Mouse (Mus musculus) heart, embryonic 11.5 days (tissue): ENCODE data around the gene Rpn2. TPM values are rescaled to one million over a fixed set of nuclear protein-coding genes. Genes with fewer than 3 reads are reported as not detected.
A peak's percentile ranks its signal among the peaks of the same experiment; 100 is the strongest.

Experiments
- ATAC-seq: fragments of 200-750 bp; cut with Nextera tagmentation; replicated peaks from 2 replicates; pipeline ENCODE4 v1.8.0; 2017; ENCODE audit warnings: moderate library complexity; ENCODE audit not compliant: insufficient number of reproducible peaks, low FRiP score, low TSS enrichment
- H3K27ac ChIP-seq: fragments of 300-500 bp; sonication (generic); 2 replicates; pipeline ENCODE4 v1.5.1; 2014; ENCODE audit warnings: mild to moderate bottlenecking, low read depth, low read length
- H3K27me3 ChIP-seq: fragments of 300-500 bp; sonication (generic); 2 replicates; pipeline ENCODE4 v1.6.1; 2014; ENCODE audit warnings: mild to moderate bottlenecking, low read length, mixed read lengths; ENCODE audit not compliant: control insufficient read depth, insufficient read depth
- H3K36me3 ChIP-seq: fragments of 300-500 bp; sonication (generic); 2 replicates; pipeline ENCODE4 v1.6.1; 2014; ENCODE audit warnings: mild to moderate bottlenecking, low read length, moderate library complexity, mixed read lengths; ENCODE audit not compliant: control insufficient read depth, insufficient read depth
- H3K4me1 ChIP-seq: fragments of 300-500 bp; sonication (generic); 2 replicates; pipeline ENCODE4 v1.6.1; 2014; ENCODE audit warnings: low read length; ENCODE audit not compliant: control insufficient read depth, insufficient read depth
- H3K4me2 ChIP-seq: fragments of 300-500 bp; sonication (generic); 2 replicates; pipeline ENCODE4 v1.6.1; 2014; ENCODE audit warnings: mild to moderate bottlenecking, moderate library complexity
- H3K4me3 ChIP-seq: fragments of 300-500 bp; sonication (generic); 2 replicates; pipeline ENCODE4 v1.5.1; 2014; ENCODE audit warnings: low read depth, low read length
- H3K9ac ChIP-seq: fragments of 300-500 bp; sonication (generic); 2 replicates; pipeline ENCODE4 v1.6.1; 2014; ENCODE audit warnings: mild to moderate bottlenecking, low read depth, low read length, moderate library complexity
- H3K9me3 ChIP-seq: fragments of 300-500 bp; sonication (generic); replicated peaks from 2 replicates; pipeline ENCODE4 v1.6.1; 2016; ENCODE audit warnings: low read length; ENCODE audit not compliant: control insufficient read depth
- WGBS: fragments of 180-500 bp; shearing (Covaris S2); extraction: QIAGEN DNeasy Blood & Tissue Kit; methylation state at CpG from one replicate; pipeline ENCODE4 v1.1.7; 2014; ENCODE audit not compliant: insufficient replicate concordance; 5-methylcytosine and 5-hydroxymethylcytosine counted together
- polyA plus RNA-seq: library from polyadenylated mRNA; unstranded; fragments of >200 nt; fragmentation: Nextera tagmentation; extraction: Ambion mirVana; gene quantifications from 2 replicates; pipeline ENCODE4 v1.2.1, GENCODE M21; 2014

Rpn2 gene
- polyA plus RNA-seq, 1 experiment from 2014 or later, result 202 TPM

DNA sequence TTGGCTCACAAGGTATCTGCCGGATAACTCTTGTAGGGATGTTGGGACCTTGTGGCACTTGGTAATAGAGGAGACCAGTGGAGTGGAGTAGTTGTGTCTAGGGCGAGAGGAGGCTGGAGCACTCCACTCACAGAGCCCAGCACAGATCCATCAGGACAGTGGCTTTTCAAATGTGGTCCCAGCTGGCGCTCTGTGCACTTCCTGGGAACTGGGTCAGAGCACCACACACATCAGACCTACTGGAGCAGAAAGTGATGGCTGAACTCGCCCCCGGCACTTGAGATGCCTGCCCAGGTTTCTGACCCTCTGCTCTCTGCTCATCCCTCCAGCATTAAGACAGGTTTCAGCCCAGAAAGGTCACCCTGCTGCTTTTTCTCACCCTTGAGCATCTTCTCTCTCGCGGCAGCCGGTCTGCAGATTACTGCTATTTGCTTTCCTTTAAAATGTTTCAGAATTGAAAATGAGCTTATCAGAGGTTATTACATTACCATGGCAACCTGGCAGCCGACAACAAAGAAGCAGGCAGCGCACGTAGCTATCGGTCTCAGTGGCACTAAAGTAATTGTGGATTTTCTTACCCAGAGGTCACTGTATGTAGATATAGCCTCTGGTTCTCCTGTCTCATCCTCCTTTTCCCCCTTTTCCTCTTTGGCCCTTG lies 70.4 kb downstream of the Rpn2 start:
- no peaks in the 10 kb centered on the region for H3K27me3 ChIP-seq
- peaks cover 6% of the 10 kb centered on the region; the same call in 1 of the 2 replicates for H3K4me1 ChIP-seq
- H3K27ac ChIP-seq, result no peak overlapping the region
- no peak overlapping the region for H3K9ac ChIP-seq
- no peak for ATAC-seq
- H3K4me2 ChIP-seq, result no peak overlapping the region
- no peaks in the 10 kb centered on the region for H3K9me3 ChIP-seq
- no peak overlapping the region for H3K4me3 ChIP-seq
- no peaks in the 10 kb centered on the region for H3K36me3 ChIP-seq
- WGBS, result 55% methylated on average over 12 of the region's 12 CpGs

DNA sequence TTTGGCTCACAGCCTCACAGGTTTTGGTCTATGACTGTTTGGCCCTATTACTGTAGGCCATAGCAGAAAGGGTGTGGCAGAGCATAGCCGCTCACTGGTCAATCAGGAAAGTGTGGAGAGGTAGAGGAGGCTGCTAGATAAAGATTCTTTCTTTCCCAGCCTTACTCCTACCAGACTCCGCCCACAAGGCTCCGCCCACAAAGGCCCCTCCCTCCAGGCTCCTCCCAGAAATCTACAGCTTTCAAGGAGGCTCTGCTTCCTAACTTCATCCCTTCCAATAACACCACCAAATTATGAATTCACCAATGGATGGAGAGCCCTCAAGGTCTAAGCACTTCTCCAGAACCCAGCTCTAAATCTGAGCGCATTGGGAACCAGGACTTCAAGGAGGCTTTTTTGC lies 74.4 kb downstream of the Rpn2 start:
- Histone ChIP-seq H3K9ac (no peak overlapping the region), H3K4me2 (no peak overlapping the region), H3K4me3 (no peak overlapping the region), H3K36me3 (no peaks in the 10 kb centered on the region), H3K27me3 (no peaks in the 10 kb centered on the region), H3K4me1 (no peaks in the 10 kb centered on the region), H3K9me3 (no peaks in the 10 kb centered on the region), H3K27ac (no peak overlapping the region)
- no peak for ATAC-seq
- 58% methylated on average over 4 of the region's 4 CpGs for WGBS

DNA sequence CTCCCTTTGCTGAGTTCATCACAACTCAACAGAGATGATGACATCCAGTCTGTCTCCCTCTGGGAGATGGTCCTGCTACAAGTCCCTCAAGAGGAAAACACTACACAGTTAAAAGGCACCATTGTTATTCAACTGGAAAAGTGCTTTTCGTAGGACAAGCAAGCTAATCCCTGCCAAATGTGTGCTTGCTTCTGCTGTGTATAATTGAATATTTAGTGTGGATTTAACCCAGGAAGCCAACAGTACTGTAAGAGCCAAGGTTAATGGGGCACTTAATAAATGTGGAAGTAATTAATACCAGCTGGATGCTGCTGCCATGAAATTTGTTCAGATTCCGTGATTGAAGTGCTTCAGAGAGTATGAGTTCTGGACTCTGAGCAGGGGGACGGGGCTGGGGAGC lies 75.3 kb downstream of the Rpn2 start:
- Histone ChIP-seq H3K4me2 (no peak overlapping the region), H3K4me1 (no peaks in the 10 kb centered on the region), H3K4me3 (no peak overlapping the region), H3K36me3 (no peaks in the 10 kb centered on the region), H3K27ac (no peak overlapping the region), H3K27me3 (no peaks in the 10 kb centered on the region), H3K9ac (no peak overlapping the region), H3K9me3 (no peaks in the 10 kb centered on the region)
- ATAC-seq, result no peak
- WGBS, result 83% methylated on average over 3 of the region's 3 CpGs

GRCm38 (mm10) chr2:157360028-157360427 lies 81.2 kb downstream of the Rpn2 start:
- Histone ChIP-seq H3K27me3 (no peaks in the 10 kb centered on the region), H3K4me2 (no peak overlapping the region), H3K36me3 (no peaks in the 10 kb centered on the region), H3K27ac (no peak overlapping the region), H3K9ac (no peak overlapping the region), H3K9me3 (no peaks in the 10 kb centered on the region), H3K4me3 (no peak overlapping the region), H3K4me1 (peaks cover 5% of the 10 kb centered on the region; the same call in 1 of the 2 replicates)
- WGBS, result 79% methylated on average over 5 of the region's 5 CpGs
- ATAC-seq, result no peak

- Histone ChIP-seq H3K9me3 (no peaks in the 10 kb centered on the region), H3K36me3 (no peaks in the 10 kb centered on the region), H3K4me1 (peaks cover 10% of the 10 kb centered on the region), H3K4me2 (no peak overlapping the region), H3K4me3 (no peak overlapping the region), H3K27me3 (no peaks in the 10 kb centered on the region), H3K27ac (no peak overlapping the region), H3K9ac (no peak overlapping the region)
- 64% methylated on average over 3 of the region's 3 CpGs for whole genome bisulfite sequencing
- ATAC-seq, result no peak
These were observed 84.2 kb downstream of the Rpn2 start for GRCm38 (mm10) chr2:157363031-157363430.

DNA sequence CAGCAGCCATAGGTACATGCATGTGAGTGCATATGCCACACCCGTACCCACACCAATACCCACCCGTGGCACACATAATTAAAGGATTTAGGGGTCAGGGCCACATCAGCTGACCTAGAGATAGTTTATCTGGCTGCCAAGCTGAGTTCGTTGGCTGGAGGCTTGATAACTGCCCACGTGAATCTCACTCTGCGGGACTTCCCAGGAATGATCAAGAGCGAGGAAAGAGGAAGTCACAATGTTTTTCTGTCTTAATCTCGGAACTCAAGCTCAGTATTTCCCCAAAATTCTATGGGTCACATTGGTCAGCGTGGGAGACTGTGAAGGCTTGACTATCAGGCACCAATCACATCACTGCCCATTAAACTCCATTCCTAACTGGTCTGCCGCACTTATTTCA lies 87.9 kb downstream of the Rpn2 start:
- ATAC-seq, result no peak
- Histone ChIP-seq H3K4me3 (peak overlapping the region; percentile 90), H3K27me3 (no peaks in the 10 kb centered on the region), H3K9ac (peak overlapping the region; percentile 94), H3K27ac (no peak overlapping the region), H3K9me3 (no peaks in the 10 kb centered on the region), H3K36me3 (no peaks in the 10 kb centered on the region), H3K4me1 (peaks cover 20% of the 10 kb centered on the region), H3K4me2 (peak overlapping the region; percentile 91)
- 59% methylated on average over 9 of the region's 9 CpGs for WGBS

DNA sequence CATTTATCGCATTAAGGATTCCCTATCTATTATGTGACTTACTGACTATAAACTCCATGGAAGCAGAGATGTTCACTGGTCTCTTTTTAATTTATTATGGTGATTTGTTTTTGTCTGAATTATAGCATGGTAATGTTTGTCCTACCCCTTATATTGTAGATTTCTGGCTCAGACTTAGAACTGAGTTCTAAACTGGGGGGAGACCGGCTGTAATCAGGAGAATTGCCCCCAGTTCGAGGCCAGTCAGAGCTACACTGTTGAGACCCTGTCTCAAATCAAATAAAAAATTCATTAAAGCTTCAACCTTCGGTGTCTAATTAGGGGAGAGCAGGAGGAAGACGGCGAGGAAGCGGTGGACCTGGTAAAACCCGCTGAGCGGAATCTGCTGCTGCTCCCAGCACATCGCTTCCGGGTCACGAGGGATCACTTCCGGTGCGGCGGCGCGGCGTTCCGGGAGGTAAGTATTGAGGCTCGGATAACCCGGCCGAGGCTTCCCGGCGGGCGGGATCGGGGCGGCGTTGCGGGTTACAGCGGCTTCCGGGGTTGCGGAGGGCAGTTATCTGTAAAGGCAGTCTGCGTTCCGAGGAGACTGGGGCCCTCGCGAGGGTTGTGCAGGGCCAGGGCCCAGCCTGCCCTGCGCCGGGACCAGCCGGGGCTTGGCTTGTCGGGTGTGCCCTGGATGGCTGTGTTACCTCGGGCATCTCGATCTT lies 88.5 kb downstream of the Rpn2 start, which contains the start of gene Manbal:
Gene Manbal, plus strand, starts transcription at position 411 of the 710 bp plus-strand sequence.
- H3K4me2 ChIP-seq, result peak within 1 kb of the TSS; percentile 91
- H3K4me1 ChIP-seq, result peaks cover 21% of the 10 kb centered on the region
- no peaks in the 10 kb centered on the region for H3K27me3 ChIP-seq
- peak; percentile 84 for ATAC-seq
- peak within 1 kb of the TSS; percentile 94 for H3K9ac ChIP-seq
- peak within 1 kb of the TSS; percentile 90 for H3K4me3 ChIP-seq
- no peaks in the 10 kb centered on the region for H3K9me3 ChIP-seq
- WGBS, result 4% methylated on average over 42 of the region's 42 CpGs
- no peaks in the 10 kb centered on the region for H3K36me3 ChIP-seq
- H3K27ac ChIP-seq, result peak within 1 kb of the TSS; percentile 81

DNA sequence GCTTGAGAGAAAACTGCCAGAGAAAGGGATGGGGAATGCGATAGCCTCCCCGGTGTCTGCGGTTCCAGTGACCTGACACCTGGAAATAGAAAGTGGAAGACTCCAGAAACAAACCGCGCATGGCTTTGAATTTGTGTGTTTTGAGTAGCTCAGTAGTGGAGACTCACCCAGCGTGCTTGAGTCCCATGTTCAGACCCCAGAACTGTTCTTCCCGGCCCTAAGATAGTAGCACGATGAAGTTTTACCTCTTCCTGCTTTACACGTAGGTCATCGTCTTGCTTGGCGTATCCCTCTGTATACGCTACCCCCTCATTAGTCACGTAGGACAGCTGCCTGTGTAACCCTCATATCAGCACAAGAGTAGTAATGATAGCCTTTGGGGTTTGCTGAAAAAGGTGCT lies 89.2 kb downstream of the Rpn2 start:
- Histone ChIP-seq H3K4me3 (peak overlapping the region; percentile 90), H3K9ac (peak overlapping the region; percentile 94), H3K9me3 (no peaks in the 10 kb centered on the region), H3K4me1 (peaks cover 25% of the 10 kb centered on the region), H3K36me3 (no peaks in the 10 kb centered on the region), H3K27me3 (no peaks in the 10 kb centered on the region), H3K27ac (peak overlapping the region; percentile 81), H3K4me2 (peak overlapping the region; percentile 91)
- WGBS, result 5% methylated on average over 13 of the region's 13 CpGs
- 0 out of 2 replicates have a peak, but pooled peaks have one; percentile 19 for ATAC-seq
